Mouse (Mus musculus) heart, postnatal 4 days (tissue): Measurements from ENCODE around the gene Fsd1. TPM values are rescaled to one million over a fixed set of nuclear protein-coding genes. Genes with fewer than 3 reads are reported as not detected.

Experiments
- DNase-seq: peaks from one replicate; pipeline ENCODE4 v3.0.0; 2021
- total RNA-seq, 2 experiments: library from RNA; stranded (reverse); gene quantifications; 2 replicates each; pipeline ENCODE4 v1.2.3; 2021

Fsd1 gene
- total RNA-seq, 2 experiments from 2014 or later = 0.34 to 1.5 TPM

- no peak for DNase-seq
These were observed 23.6 kb downstream of the Fsd1 start for GRCm38 (mm10) chr17:56009962-56010240.

GRCm38 (mm10) chr17:56010255-56010654 is 23.9 kb downstream of the Fsd1 start:
- no peak for DNase-seq

- peak; percentile 89 for DNase-seq
These were observed 24.4 kb downstream of the Fsd1 start for GRCm38 (mm10) chr17:56010681-56011080.

- no peak for DNase-seq
These were observed 25.1 kb downstream of the Fsd1 start for GRCm38 (mm10) chr17:56011441-56011840.

GRCm38 (mm10) chr17:56015293-56015692 is 29.0 kb downstream of the Fsd1 start:
- DNase-seq = no peak

GRCm38 (mm10) chr17:56016382-56016781 is 30.1 kb downstream of the Fsd1 start:
- no peak for DNase-seq

- DNase-seq = no peak
These were observed 30.8 kb downstream of the Fsd1 start for GRCm38 (mm10) chr17:56016793-56017785.

- no peak for DNase-seq
These were observed 31.5 kb downstream of the Fsd1 start for GRCm38 (mm10) chr17:56017848-56018247.

GRCm38 (mm10) chr17:56018347-56019131 is 32.2 kb downstream of the Fsd1 start:
- DNase-seq = peak; percentile 54

- no peak for DNase-seq
These were observed 34.2 kb downstream of the Fsd1 start for GRCm38 (mm10) chr17:56020400-56021084.

- no peak for DNase-seq
These were observed 35.0 kb downstream of the Fsd1 start for GRCm38 (mm10) chr17:56021161-56021910.

GRCm38 (mm10) chr17:56022131-56022988 is 36.1 kb downstream of the Fsd1 start:
- DNase-seq = no peak

- DNase-seq = no peak
These were observed 36.6 kb downstream of the Fsd1 start for GRCm38 (mm10) chr17:56022989-56023290.

GRCm38 (mm10) chr17:56023386-56023785 is 37.1 kb downstream of the Fsd1 start:
- no peak for DNase-seq

- no peak for DNase-seq
These were observed 38.2 kb downstream of the Fsd1 start for GRCm38 (mm10) chr17:56024476-56024875.

- no peak for DNase-seq
These were observed 38.6 kb downstream of the Fsd1 start for GRCm38 (mm10) chr17:56024931-56025330.

- no peak for DNase-seq
These were observed 40.0 kb downstream of the Fsd1 start for GRCm38 (mm10) chr17:56026303-56026702.

- no peak for DNase-seq
These were observed 40.6 kb downstream of the Fsd1 start for GRCm38 (mm10) chr17:56026881-56027280.

- DNase-seq = no peak
These were observed 41.6 kb downstream of the Fsd1 start for GRCm38 (mm10) chr17:56027801-56028441.

- DNase-seq = no peak
These were observed 44.0 kb downstream of the Fsd1 start for GRCm38 (mm10) chr17:56030238-56030870.
